Mouse (Mus musculus) CD4-positive, CD25-positive, alpha-beta regulatory T cell (primary cell): ENCODE data around the gene Rab1b. TPM values are rescaled to one million over a fixed set of nuclear protein-coding genes. Genes with fewer than 3 reads are reported as not detected.

Experiments
- polyA plus RNA-seq: library from polyadenylated mRNA; unstranded; fragments of 100-300 nt; shearing (Covaris generic); gene quantifications from one replicate; pipeline ENCODE4 v1.2.1, GENCODE M21; 2017

Rab1b gene
- 221 TPM for polyA plus RNA-seq

DNA sequence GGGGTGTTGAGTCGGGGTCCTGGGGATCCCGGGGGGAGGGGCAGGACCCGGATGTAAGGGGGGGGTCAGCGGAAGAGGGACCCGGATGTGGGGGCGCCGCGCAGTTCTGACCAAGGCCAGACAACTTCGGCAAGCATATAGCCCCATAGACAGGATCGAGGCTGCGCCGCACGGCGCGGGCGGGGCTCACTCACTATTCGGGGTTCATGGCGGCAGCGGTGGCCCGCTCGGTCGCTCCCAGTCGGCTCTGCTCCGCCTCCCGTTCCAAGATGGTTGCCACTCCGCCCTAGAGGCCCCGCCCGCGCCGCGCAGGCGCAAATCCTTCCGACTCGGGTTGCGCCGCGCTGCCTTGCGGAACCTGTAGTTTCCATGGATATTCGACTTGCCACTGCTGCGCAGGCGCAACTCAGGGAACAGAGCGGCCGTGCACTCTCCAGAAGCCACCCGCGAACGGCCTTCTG is at the start of gene Rab1b:
Gene Rab1b, minus strand, starts transcription at position 342 of the 461 bp plus-strand sequence.

GRCm38 (mm10) chr19:5118384-5118698 is 11.5 kb upstream of the Rab1b start, which contains the start of gene Klc2:
TSS of gene Klc2 (minus strand) at chr19:5118560.

DNA sequence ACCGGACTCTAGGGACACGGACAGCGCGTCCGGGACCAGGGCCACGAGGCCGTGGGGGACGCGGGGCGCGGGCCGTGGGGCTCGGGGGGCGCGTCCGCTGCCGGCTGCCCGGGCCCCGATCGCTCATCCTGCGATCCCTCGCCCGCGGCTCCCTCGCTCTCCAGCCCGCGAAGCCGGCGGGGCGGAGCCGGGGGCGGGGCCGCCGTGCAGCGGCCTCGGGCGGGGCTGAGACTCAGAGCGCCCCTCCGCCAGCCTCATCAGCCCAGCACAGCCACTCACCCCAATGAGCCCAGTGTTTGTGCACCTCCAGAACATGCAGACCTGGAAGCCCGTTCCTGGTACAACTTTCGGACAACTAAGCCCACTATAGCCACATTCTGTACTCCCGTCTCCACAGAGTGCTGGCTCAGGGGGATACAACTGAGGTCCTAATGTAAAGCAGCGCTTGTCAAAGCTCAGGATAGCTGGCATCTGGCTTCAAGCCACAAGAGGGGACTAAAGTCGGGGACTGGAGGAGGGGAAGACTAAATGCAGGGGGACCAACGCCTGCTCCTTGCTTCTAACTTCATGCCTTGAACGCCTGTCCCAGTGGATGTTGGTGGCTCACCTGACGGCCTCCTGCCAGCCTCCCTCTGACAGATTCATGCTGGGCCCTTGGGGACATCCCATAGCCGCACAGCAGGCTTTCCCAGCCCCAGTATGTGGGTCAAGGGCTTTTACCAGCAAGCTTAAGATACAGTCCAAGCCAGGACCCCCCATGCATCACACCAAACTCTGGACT is 8.3 kb downstream of the Rab1b start, which contains the start of gene Cnih2:
Gene Cnih2, minus strand, starts transcription at position 159 of the 781 bp plus-strand sequence.

GRCm38 (mm10) chr19:5087884-5088728 is 18.8 kb downstream of the Rab1b start, which contains the start of gene Yif1a:
TSS of gene Yif1a (plus strand) at chr19:5088538.

DNA sequence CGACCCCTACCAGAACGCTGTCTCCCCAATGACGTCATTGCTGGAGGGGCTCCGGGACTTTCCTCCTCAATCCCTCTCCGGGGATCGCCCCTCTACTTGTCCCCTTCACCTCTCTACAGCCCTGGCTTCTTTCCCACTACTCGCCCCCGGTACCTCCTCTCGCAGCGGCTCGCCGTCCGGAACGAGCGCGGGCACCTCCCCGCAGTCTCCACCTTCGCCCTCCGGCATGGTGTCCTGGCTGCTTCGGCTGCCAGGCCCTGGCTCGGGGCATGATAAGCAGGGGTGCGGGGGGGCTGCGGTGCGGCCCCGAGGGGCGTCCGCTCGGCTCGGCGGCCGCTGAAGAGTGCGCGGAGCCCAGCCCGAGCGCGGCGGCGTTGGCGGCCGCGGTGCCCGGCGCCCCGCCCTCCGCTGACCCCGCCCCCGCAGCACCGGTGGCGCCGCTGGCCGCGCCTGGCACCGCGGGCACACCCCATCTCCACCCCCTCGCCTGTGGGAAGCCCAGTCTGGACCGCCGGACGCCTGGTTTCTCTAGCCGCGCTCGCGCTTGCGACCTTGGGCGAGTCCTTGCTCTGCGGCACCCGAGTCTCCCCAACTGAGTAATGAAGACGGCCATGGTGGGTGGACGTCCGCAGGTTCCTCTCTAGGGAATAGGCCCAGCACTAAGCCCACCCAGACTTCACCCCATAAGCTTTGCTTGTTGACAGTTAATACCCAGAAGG is 21.6 kb downstream of the Rab1b start, which contains the start of gene Tmem151a:
Gene Tmem151a, minus strand, starts transcription at position 387 of the 719 bp plus-strand sequence.

DNA sequence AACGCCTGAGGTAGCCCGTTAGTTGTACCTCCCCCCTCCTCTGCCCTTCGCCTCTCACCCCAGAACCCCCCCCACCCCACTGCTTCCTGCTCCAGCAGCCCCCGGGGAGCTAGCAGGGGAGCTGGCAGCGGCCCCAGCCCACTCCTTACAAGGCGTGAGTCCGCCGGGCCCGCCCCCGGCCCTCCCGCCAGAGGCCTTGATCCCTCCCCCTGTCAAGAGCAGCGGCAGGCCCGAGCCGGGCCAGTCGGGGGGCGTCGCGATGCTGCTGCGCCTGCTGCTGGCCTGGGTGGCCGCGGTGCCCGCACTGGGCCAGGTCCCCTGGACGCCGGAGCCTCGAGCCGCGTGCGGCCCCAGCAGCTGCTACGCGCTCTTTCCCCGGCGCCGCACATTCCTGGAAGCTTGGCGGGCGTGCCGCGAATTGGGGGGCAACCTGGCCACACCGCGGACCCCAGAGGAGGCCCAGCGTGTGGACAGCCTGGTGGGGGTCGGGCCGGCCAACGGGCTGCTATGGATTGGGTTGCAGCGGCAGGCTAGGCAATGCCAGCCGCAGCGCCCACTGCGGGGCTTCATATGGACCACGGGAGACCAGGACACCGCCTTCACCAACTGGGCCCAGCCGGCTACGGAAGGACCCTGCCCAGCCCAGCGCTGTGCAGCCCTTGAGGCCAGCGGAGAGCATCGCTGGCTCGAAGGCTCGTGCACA is 38.9 kb downstream of the Rab1b start, which contains the start of gene Cd248:
Gene Cd248, plus strand, starts transcription at position 212 of the 703 bp plus-strand sequence.

GRCm38 (mm10) chr19:5050047-5050905 is 56.6 kb downstream of the Rab1b start, which contains the start of gene Rin1:
TSS of gene Rin1 (plus strand) at chr19:5050481.

Other genes starting within 250 kb of the Rab1b start
- gene Actn3, start 229.2 kb downstream of the Rab1b start, polyA plus RNA-seq = 0.18 TPM
- 7.5 TPM for gene Zdhhc24, start 228.4 kb downstream of the Rab1b start, polyA plus RNA-seq
- gene Bbs1, start 200.4 kb downstream of the Rab1b start, polyA plus RNA-seq = 0.79 TPM
- gene Dpp3, start 178.8 kb downstream of the Rab1b start, polyA plus RNA-seq = 108 TPM
- gene Peli3, start 163.9 kb downstream of the Rab1b start, polyA plus RNA-seq = 0.56 TPM
- gene Mrpl11, start 144.9 kb downstream of the Rab1b start, polyA plus RNA-seq = 74.6 TPM
- gene Npas4, start 116.8 kb downstream of the Rab1b start, polyA plus RNA-seq = 0.71 TPM
- gene Slc29a2, start 83.2 kb downstream of the Rab1b start, polyA plus RNA-seq = 2.2 TPM
- 16.9 TPM for gene B4gat1, start 68.2 kb downstream of the Rab1b start, polyA plus RNA-seq
- gene AC124502.3, start 68.2 kb downstream of the Rab1b start, polyA plus RNA-seq = 1.6 TPM
- gene Brms1, start 65.7 kb downstream of the Rab1b start, polyA plus RNA-seq = 85.3 TPM
- 0.51 TPM for gene Rin1, start 56.6 kb downstream of the Rab1b start, polyA plus RNA-seq
- gene Cd248, start 39.0 kb downstream of the Rab1b start, polyA plus RNA-seq = not detected
- gene Tmem151a, start 21.5 kb downstream of the Rab1b start, polyA plus RNA-seq = not detected
- 67.0 TPM for gene Yif1a, start 18.5 kb downstream of the Rab1b start, polyA plus RNA-seq
- 2.6 TPM for gene Cnih2, start 8.6 kb downstream of the Rab1b start, polyA plus RNA-seq
- gene Klc2, start 11.5 kb upstream of the Rab1b start, polyA plus RNA-seq = 5.5 TPM
- gene Pacs1, start 166.0 kb upstream of the Rab1b start, polyA plus RNA-seq = 134 TPM
- 354 TPM for gene Sf3b2, start 188.4 kb upstream of the Rab1b start, polyA plus RNA-seq
- 0.20 TPM for gene Gal3st3, start 191.3 kb upstream of the Rab1b start, polyA plus RNA-seq
- not detected for gene Catsper1, start 228.7 kb upstream of the Rab1b start, polyA plus RNA-seq
- 0.91 TPM for gene Cst6, start 242.5 kb upstream of the Rab1b start, polyA plus RNA-seq